Mouse (Mus musculus) testis, adult 2 months (tissue): ENCODE results near the gene Abraxas2.

Experiments
- CTCF ChIP-seq: fragments of 200-500 bp; IDR thresholded peaks from 2 replicates; pipeline ENCODE4 v1.5.1; 2012; ENCODE audit warnings: low read depth, mild to moderate bottlenecking, inconsistent platforms, low read length, moderate library complexity; ENCODE audit not compliant: control insufficient read depth, insufficient read depth, insufficient replicate concordance
- POLR2A ChIP-seq: fragments of 200-500 bp; IDR thresholded peaks from 2 replicates; pipeline ENCODE4 v1.6.1; 2012; ENCODE audit warnings: low read depth, mild to moderate bottlenecking, inconsistent platforms, low read length, moderate library complexity; ENCODE audit not compliant: control insufficient read depth

DNA sequence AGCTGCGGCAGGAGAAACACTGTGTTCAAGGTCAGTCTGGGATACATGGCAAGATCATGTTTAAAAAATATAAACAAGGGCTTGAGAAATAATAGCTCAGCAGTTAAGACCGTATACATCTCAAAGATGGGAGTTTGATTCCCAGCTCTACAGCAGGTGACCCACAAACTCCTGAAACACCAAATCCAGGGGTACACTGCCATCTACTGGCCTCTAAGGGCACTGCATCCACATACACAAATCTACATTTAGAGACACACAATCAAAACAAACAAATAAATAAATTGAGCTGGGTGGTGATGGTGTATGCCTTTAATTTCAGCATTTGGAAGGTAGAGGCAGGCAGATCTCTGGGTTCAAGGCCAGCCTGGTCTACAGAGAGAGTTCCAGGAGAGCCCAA lies 39.2 kb downstream of the Abraxas2 start:
- TF ChIP-seq CTCF (no peak; the same call in 1 of the 2 replicates), POLR2A (no peak)
